Mouse (Mus musculus) embryo, embryonic 9.5 days (tissue): Measurements from ENCODE around the gene Abca7.

Experiments
- DNase-seq: peaks from one replicate; pipeline ENCODE4 v3.0.0-alpha.2; 2017; ENCODE audit errors: extremely low spot score

Gene Abca7

DNA sequence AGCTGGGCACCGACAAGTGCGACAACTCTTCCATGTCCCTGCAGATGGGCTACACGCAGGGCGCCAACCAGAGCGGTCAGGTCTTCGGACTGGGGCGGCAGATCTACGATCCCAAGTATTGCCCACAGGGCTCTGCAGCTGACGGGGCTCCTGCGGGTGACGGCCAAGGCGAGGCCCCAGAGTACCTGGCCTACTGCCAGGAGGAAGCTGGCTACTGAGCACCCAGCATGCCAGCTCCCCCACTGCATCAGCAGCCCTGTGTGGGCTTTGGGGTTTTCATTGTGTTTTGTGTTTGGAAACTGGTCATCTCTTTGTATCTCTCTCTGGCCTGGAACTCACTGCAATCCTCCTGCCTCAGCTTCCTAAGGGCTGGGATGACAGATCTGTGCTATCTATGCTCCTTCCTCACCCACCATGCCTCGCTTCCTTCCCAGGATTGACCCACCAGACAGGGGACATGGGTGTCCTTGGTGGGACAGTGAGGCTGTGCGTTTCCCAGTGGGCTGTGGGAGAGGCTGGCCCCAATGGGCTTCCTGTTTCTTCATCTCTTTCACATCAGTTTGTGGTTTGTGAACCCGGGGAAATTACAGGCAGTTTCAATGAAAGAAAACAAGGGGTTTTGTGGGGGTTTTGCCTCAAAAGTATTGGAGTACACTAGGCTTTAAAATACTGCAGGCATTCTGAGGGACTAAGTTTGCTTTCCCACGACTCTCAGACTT lies 1.7 kb upstream of the Abca7 start:
- DNase-seq, result no peak

DNA sequence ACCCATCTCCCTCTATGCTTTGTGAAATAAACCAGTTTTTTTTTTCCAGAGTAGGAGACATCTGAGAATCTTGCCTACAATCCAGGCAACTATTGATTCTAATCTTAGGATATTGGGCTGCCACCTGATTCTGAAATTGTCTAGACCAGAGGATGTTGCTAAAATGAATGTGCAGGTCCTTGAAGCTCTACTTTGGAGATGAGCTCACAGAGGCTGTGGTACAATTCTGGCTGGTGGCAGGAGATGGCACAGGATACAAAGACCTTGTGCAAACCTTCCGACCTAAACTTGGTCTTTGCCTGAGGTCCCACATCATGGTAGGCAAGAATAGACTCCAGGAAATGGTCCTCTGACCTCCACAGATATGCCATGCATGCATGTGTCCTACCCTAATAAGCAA lies 658 bp upstream of the Abca7 start:
- DNase-seq, result no peak

DNA sequence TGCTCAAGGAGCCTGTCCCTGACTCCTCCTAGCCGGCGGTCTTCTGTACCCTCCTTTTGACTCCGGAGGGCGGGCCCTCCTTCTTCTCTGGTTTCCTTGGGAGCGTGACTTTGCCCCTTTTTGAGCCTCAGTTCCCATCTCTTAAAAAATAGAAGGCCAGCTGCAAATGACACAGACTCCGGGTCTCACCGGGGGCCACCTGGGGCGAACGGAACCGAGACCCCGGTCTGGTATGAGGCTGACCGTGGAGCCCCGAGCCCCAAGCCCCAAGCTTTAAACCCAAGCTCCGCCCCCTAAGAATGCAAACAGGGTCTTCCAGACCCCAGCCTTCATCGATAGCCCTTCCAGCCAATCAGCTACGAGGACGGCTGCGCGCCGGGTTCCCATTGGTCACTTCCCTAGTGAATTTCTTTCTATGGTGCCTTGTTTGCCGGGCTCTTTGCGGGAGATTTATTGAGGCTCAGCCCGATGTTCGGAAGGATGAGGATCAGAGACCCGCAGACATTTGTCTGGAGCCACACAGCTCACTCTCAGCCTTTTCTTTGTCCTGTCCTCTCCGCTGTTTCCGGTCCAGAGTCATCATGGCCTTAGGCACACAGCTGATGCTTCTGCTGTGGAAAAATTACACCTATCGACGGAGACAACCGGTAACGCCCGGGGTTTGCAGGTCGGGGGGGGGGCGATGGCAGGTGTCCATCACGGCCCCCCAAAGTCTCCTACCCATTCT lies 903 bp downstream of the Abca7 start:
- peak; percentile 92 for DNase-seq

DNA sequence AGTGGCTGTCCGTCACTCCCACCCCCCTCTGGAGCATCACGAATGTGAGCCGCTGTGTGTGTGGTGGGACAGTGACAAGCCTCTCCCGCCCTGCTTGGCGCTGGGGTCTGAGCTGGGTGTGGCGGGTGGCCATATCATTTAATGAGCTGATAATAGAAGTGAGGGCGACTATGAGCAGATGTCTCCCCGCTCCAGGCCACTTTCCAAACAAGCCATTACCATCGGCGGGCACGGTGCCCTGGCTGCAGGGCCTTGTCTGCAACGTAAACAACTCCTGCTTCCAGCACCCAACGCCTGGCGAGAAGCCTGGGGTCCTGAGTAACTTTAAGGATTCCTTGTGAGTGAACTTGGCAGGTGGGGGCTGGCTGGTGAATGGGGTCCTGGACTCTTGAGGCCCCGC lies 1.5 kb downstream of the Abca7 start:
- no peak for DNase-seq

DNA sequence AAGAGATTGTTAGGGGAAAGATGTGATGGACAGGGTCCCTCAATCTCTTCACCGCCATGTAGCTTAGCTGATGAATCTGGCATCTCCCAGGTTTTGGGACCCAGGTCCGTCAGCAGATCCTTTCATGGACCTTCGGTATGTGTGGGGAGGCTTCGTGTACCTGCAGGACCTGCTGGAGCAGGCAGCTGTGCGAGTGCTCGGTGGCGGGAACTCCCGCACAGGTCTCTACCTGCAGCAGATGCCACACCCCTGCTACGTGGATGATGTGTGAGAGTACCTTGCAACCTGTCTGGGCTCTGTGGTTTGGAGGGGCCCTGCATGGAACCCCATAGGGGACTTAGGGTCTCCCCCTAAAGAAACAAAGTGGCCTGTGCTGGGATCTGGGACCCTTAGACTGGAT lies 5.7 kb downstream of the Abca7 start:
- no peak for DNase-seq

DNA sequence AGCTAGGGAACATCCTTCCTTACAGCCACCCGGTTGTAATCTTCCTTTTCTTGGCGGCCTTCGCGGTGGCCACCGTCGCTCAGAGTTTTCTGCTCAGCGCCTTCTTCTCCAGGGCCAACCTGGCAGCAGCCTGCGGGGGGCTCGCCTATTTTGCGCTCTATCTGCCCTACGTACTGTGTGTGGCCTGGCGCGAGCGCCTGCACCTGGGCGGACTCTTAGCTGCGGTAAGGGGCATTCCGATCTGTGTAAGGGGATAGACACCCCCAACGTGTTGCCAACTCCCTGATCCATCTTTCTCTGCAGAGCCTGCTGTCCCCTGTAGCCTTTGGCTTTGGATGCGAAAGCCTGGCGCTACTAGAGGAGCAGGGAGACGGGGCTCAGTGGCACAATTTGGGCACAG lies 6.5 kb downstream of the Abca7 start:
- no peak for DNase-seq

DNA sequence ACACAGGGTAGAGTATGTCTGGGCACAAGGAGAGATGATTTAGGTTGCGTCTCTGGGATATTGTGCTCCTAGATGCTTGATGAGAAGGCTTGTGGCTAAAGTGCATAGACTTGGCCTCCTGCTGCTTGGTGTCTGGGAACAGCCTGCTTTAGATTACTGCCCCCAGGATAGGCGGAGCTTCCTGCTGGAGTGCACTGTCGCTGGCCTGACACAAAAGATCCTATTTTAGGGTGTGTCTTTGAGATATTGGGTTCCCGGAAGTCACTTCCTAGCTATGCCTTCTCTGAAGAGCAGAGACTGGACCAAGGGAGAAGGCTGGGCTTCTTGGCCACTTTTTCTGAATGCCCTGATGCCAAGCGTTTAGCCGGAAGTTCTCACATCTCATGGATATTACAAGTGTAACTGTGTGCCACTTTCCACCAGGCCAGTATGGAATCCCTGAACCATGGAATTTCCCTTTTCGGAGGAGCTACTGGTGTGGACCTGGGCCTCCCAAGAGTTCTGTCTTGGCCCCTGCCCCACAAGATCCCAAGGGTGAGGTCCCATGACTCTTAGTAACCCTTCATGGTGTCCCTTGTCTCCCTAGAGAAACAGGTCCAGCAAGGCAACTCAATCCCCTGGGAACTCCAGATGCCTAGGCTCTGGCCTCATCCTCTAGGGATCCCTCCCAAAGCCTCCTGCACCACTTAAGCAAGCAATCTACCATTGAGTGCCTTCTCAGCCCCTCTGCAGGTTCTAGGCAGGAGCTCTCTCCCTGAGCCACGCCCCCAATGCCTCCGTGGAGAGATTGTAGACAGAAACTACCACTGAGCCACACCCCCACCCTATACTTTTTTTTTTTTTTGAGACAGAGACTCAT lies 7.3 kb downstream of the Abca7 start:
- no peak for DNase-seq

DNA sequence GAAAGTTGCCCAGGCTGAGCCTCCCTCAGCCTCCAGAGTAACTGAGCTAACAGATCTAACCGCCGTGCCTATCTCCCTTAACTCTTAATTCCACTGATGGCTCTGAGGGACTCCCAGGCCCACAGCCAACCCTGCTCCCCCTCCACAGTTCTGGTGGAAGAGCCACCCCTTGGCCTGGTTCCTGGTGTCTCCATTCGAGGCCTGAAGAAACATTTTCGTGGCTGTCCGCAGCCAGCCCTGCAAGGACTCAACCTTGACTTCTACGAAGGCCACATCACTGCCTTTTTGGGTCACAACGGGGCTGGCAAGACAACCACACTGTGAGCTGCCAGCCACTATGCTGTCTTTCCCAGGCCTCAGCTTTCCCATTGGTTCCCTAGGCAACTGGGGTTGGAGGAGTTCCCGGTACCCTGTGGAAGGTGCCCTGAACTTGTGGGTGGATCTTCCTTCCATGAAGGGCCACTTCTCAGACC lies 8.0 kb downstream of the Abca7 start:
- DNase-seq, result no peak

DNA sequence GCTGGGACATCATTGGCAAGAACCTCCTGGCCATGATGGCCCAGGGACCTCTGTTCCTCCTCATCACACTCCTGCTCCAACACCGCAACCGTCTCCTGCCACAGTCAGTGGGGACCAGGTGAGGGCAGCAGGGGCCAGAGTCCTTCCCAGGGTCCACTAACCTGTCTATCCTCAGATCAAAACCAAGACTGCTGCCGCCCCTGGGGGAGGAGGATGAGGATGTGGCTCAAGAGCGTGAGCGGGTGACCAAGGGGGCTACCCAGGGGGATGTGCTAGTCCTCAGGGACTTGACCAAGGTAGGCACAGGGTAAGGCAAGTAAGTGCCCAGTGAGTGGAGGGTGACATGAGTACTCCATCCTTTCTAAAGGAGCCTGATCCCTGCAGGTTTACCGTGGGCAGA lies 15.4 kb downstream of the Abca7 start:
- no peak for DNase-seq

DNA sequence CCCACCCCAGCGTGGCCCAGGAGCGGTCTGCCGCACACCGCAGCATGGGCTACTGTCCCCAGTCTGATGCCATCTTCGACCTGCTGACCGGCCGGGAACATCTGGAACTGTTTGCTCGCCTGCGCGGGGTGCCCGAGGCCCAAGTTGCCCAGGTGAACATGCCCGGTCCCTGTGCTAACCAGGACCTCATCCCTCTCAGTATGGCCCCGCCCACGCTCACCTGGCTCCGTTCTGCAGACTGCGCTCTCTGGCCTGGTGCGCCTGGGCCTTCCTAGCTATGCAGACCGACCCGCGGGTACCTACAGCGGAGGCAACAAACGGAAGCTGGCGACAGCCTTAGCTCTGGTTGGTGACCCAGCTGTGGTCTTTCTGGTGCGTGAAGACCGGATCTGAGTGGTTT lies 17.3 kb downstream of the Abca7 start:
- DNase-seq, result no peak

DNA sequence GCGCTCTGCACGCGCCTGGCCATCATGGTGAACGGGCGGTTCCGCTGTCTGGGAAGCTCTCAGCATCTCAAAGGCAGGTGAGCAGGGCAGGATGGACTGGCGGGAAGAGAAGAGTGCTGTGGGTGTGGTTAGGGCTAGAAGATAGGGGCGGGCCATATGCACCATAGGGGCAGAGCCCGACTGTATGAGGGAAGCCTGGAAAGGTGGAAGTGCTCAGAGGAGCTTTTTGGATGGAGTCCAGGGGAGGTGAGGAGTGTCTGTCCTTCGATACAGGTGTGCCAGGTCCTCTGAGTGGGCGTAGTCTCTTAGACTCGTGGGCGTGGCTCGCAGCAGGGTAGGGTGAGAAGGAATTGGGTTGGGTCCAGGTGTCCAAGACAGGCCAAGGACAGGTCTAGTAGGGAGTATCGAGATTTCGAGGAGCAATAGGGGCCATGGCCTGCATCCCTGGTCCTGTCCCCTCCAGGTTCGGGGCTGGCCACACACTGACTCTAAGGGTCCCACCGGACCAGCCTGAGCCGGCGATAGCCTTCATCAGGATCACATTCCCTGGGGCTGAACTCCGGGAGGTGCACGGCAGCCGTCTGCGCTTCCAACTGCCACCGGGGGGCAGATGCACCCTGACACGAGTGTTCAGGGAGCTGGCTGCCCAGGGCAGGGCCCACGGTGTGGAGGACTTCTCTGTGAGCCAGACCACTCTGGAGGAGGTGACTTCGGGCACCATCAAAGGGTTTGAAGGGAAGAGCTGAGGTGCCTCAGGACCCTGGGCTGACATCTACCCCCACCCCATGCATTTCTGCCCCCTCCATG lies 18.4 kb downstream of the Abca7 start:
- DNase-seq, result no peak

DNA sequence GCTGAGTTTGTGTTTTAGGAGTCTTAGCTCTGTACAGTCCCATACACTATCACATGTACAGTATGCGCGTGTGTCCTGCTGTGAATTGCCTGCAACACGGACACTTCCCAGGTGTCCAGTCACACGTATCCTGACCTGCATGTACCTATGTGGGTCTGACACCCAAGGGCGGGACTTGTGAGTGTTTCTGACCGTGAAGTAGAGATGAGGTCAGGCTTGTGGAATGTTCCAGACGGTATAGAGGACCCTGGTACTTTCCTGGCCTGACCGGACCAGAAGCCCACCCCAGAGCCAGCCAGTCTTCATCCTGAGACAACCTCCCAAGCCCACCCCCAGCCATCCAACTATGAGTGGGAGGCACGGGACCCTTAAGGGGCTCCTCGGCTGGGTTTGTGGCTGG lies 19.3 kb downstream of the Abca7 start:
- no peak for DNase-seq

DNA sequence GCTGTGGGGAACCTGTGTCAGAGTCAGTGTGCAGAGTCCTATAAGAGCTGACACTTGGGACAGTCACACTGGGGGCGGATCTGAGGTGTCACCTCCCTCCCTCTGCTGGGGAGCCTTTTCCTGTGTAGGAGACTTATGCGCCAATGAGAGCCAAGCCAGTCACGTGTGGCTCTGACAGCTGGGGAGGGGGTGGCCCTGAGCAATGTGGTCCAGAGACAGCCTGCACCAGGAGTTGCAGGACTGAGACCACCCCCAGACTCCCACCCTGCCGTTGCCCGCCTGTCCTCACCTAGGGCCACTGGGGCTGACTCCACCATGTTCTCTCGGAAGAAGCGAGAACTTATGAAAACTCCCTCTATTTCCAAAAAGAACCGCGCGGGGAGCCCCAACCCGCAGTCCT lies 20.2 kb downstream of the Abca7 start, which contains the start of gene Arhgap45:
TSS of gene Arhgap45 (plus strand) at position 143 of the 400 bp plus-strand sequence.
- no peak for DNase-seq

DNA sequence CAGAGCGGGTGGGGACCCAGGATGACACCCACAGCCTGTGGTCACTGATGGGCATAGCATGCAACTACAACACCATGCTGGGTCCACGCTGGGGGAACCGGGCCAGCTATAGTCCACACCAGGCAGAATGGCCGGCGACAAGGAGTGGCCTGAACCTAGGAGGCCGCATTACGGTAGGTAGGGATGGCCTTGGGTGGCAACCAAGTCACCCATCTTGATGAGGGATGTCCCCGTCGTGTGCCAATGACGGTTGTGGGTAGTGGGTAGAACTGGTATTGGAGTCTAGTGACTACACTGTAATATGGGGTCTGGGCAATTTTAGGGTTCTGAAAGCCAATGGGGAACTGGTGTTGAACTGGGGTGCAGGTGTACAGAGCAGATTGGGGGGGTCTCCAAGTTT lies 20.6 kb downstream of the Abca7 start:
- no peak for DNase-seq

DNA sequence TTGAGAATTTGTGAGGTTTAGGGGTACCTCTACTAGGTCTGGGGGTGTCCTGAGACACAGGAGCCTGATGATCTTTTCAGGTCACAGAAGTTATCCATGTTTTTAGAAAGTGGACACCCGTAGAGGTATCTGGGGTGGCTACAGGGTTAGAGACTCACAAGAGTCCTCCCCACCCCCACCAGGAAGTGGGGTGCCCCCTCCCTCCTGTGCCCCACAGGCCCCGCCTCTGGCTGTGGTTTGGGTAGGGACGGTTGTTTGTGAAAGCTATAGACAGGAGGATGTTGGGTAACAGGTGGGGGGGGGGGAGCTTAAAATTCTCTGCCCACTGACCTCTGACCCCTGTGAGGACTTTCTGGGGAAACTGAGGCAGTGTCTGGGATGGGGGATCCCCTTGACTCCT lies 21.1 kb downstream of the Abca7 start:
- DNase-seq, result no peak

DNA sequence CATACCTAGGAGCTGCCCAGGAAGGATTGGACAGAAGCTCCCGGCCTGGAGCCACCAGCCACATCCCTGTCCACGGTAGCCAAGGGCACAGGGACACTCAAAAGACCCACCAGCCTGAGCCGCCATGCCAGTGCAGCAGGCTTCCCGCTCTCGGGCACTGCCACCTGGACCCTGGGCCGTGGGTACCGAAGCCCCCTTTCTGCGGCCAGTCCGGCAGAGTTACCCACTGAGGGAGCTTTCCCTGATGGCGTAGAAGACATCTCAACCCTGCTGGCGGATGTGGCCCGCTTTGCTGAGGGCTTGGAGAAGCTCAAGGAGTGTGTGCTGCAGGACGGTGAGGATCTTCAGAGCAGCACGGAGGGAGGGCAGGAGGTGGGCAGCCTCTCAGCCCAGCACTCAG lies 21.5 kb downstream of the Abca7 start:
- no peak for DNase-seq

DNA sequence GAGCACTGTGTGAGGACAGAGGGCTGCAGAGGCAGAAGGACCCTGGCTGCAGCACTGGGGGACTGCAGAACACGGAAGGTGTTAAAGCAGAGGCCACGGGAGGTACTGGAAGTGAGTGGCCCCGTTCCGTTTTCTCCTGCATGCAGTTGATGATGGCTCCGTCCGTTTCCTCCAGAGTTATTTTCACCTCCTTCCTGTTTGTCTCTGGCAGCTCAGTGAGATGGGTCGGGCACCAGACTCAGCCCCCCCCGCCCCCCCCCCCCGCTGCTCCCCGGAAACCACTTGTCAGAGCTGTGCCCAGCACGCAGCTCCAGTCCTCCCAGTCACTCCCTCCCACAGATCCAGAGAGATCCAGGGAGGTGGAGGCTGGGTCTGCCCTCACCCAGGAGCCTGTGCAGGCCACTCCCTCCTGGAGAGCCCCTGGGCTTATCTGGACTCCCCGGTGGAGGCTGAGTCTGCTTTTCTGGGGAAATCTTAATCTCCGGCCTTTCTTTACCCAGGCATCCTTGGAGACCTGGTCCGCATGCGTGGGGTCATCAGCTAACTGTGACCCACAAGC lies 22.5 kb downstream of the Abca7 start:
- peak; percentile 61 for DNase-seq

DNA sequence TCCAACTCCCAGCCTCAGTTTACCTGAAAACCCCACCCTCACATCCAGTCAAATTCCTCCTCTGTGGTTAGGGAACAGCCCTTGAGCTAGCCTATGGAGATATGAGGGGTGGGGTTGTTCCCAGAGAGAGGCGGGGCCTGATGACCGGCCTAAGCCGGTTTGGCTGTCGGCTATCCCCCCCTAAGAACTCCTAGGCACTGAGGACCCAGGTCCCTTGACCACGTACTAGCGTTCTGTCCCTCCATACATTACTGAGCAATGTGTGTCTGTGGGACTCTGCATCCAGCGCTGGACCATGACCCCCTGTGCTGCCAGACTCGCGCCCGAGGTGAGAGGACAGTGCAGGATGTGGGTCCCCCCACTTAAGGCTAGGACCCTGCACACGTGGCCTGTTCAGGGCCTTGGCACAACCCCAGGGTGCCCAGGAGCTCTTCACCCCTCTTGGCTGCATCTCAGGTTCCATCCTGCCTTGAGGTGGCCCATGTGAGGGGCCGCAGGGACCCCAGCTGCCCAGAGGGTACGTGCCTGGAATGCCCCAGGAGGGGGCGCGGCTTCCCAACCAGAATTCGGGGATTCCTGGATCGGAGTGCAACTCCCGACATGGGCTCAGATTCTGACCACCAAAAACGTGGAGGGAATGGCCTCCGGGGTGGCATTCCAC lies 23.3 kb downstream of the Abca7 start:
- DNase-seq, result peak; percentile 75

DNA sequence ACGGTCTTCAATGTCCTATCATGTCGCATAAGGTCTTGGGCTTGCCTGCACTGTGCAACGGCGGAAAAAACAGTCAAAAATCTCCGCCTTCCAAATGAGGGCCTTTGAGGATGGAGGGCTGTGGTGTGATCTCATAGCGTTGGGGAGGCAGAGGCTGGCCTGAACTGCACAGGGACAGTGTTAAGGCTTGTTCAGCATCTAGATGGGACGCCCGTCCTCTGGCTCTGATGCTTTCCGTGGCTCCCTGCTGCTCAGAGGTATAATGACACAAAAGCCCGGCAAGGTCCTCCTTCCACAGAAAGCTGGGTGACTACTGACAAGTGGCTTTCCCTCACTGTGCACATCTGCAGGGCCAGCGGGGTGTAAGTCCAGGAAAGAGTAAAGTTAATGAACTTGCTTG lies 23.9 kb downstream of the Abca7 start:
- DNase-seq, result no peak

DNA sequence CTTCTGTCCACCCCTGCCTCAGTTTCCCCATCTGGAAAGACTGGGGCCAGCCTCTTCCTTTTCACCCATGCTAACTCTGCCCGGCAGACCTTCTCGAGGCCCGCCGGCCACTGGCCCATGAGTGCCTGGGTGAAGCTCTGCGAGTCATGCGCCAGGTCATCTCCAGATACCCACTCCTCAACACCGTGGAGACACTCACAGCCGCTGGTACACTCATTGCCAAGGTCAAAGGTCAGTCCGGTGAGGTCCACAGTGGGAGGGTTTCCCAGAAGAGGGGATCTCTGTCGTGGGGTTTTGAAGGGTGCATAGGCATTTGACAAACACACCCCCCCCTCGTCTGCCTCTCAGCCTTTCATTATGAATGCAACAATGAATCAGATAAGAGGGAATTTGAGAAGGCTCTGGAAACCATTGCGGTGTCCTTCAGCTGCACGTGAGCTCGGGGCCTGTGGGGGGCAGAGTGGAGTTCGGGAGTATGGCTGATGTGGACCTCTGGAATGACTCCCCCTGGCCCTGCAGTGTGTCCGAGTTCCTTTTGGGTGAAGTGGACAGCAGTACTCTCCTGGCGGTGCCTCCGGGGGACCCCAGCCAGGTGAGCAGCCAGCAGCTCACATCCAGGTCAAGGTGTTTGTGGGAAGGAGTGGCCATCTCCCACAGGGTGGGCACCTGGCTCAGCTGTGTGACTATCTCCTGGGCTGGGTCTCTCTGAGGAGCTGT lies 24.5 kb downstream of the Abca7 start:
- no peak for DNase-seq
